Mouse (Mus musculus) embryo, embryonic 11.5 days (tissue): ENCODE measurements around the gene Abat.

ENCODE experiments used
- DNase-seq: peaks from one replicate; pipeline ENCODE4 v3.0.0-alpha.2; 2012; ENCODE audit warnings: low read depth, low spot score

Gene Abat

DNA sequence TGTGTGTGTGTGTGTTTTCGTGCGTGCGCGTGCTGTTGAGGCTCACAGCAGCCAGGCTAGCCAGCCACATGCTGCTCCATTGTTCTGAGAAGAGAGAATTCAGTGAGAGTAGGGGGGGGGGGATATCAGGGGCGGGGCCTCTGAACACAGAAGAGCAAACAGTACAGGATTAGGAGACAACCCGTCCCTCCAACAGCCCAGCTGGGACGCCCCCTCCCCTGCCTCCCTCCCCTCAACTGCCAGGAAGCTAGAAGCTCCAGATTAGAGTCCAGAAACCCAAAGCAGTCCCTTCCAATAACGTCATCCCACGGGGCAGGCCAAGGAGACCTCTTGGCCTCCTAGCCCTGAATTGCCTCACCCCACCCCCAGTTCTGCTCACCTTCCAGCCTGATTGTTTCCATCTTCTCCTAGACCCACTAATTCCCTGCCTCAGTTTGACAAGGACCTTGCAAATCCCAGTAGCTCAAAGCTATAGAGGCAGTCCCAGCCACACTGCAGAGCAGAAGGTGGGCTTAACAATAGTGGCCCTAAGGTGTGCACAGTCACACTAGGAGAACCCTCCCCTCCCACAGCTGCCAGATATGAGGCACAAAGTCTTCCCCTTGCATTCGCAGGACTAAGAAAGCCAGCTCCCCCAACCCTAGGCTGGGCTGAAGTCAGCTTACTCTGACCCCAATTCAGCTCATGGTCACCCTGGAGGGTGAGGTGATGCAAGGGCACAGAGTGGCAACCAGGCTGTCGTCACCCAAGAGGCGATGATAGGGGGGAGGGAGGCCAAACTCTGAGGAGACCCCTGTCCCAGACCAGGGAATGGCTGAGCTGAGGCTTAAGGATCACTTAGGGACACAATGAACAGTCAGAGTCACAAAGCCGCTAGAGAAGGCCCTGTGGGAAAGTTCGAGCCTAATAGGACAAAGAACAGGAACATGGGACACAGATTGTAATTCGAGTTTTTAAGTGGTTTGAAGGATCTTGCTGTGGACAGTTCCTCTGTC lies 157.1 kb downstream of the Abat start:
- no peak for DNase-seq
